Comparison of ENCODE assay signal across 17 mouse cellular contexts in the genomic region with DNA sequence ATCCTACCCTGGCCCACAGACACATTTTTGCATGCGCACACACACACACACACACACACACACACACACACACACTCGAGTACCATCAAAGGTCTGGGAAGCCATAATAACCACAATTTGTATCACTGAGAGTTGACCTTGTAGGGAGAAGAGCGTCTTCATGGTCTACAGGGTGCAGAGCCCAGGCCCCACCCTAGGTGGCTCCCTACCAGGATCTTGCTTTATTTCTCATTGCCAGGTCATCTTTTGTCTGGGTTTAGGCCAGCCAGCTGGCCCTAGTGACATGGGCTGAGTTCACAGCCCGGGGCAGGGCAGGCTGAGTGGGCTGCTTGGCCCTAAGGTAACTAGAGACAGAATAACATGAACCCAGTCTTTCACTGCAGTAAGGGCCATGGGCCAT. TPM values are rescaled to one million over a fixed set of nuclear protein-coding genes. Genes with fewer than 3 reads are reported as not detected.
DNase-seq lines count a peak whose midpoint lies in the region; ATAC-seq and TF ChIP-seq lines count a peak whose summit lies in the region.
"Had no signal": no experiment of that assay in that cellular context is flagged by ENCODE, and none has a peak within 500 bp of the region (broad histone marks: within the 10 kb centered on the region; RNA-seq: fewer than 3 reads in every experiment).

No protein-coding gene starts in this region.

- ATAC-seq in hindbrain, embryonic 11.5 days (ENCODE audit: low FRiP score) = no peak
- no peak for ATAC-seq in hindbrain, embryonic 13.5 days (ENCODE audit: low FRiP score)
- no peak for ATAC-seq in midbrain, embryonic 16.5 days
- no peak for ATAC-seq in CD4-positive, CD25-positive, alpha-beta regulatory T cell, adult 4 months

- H3K9me3 ChIP-seq in hindbrain, embryonic 11.5 days (ENCODE audit: control insufficient read depth, low read length) = no peaks in the 10 kb centered on the region
- H3K9me3 ChIP-seq in hindbrain, embryonic 13.5 days = no peaks in the 10 kb centered on the region
- H3K9me3 ChIP-seq in midbrain, embryonic 10.5 days (replicated peaks) = no peaks in the 10 kb centered on the region
- no peaks in the 10 kb centered on the region for H3K9me3 ChIP-seq in midbrain, embryonic 16.5 days (replicated peaks; ENCODE audit: control insufficient read depth, low read length, poor library complexity, severe bottlenecking)
- H3K9me3 ChIP-seq in MEL (replicated peaks; ENCODE audit: insufficient read depth, low read length) = no peaks in the 10 kb centered on the region
- H3K9me3 ChIP-seq: limb, embryonic 10.5 days had no signal

- no peaks in the 10 kb centered on the region for H3K79me2 ChIP-seq in MEL (ENCODE audit: control insufficient read depth, insufficient read depth, low read length, poor library complexity)

- peak; percentile 10 to 45 (median 43); a peak in 4 of 6 replicates for TF ChIP-seq CTCF in MEL (IDR thresholded peaks at IDR 0.05 in 2 of 3, conservative IDR thresholded peaks at IDR 0.05 in 1 of 3; ENCODE audit: control insufficient read depth in 1 of 3, insufficient read depth in 1 of 3, low read depth in 2 of 3, low read length in 3 of 3, poor library complexity in 1 of 3, severe bottlenecking in 1 of 3)

- H3K27me3 ChIP-seq in hindbrain, embryonic 11.5 days (ENCODE audit: control insufficient read depth, insufficient read depth, low read length) = no peaks in the 10 kb centered on the region
- H3K27me3 ChIP-seq in hindbrain, embryonic 13.5 days = no peaks in the 10 kb centered on the region
- no peaks in the 10 kb centered on the region for H3K27me3 ChIP-seq in midbrain, embryonic 10.5 days (ENCODE audit: low read depth, poor library complexity, severe bottlenecking)
- no peaks in the 10 kb centered on the region for H3K27me3 ChIP-seq in midbrain, embryonic 16.5 days (ENCODE audit: control insufficient read depth, insufficient read depth, low read depth, low read length)
- H3K27me3 ChIP-seq in MEL (ENCODE audit: control insufficient read depth in 1 of 2, insufficient read depth in 2 of 2, low read length in 2 of 2) = no peaks in the 10 kb centered on the region

- WGBS in hindbrain, embryonic 11.5 days = 85% methylated on average over 4 of the region's 4 CpGs
- 78% methylated on average over 4 of the region's 4 CpGs for WGBS in hindbrain, embryonic 13.5 days
- 79% methylated on average over 4 of the region's 4 CpGs for WGBS in midbrain, embryonic 10.5 days
- WGBS in midbrain, embryonic 16.5 days = 90% methylated on average over 4 of the region's 4 CpGs

- peaks cover 10% of the 10 kb centered on the region; the same call in 1 of the 2 replicates for H3K36me3 ChIP-seq in hindbrain, embryonic 11.5 days (ENCODE audit: control insufficient read depth, insufficient read depth, low read length)
- H3K36me3 ChIP-seq in hindbrain, embryonic 13.5 days = peaks cover 84% of the 10 kb centered on the region
- peaks cover 98% of the 10 kb centered on the region for H3K36me3 ChIP-seq in midbrain, embryonic 10.5 days
- peaks cover 41% of the 10 kb centered on the region for H3K36me3 ChIP-seq in midbrain, embryonic 16.5 days (ENCODE audit: control insufficient read depth, insufficient read depth, low read length)
- peaks cover 0 to 11% of the 10 kb centered on the region in 2 experiments; a peak in 2 of 4 replicates for H3K36me3 ChIP-seq in MEL (ENCODE audit: control insufficient read depth in 1 of 2, insufficient read depth in 2 of 2, low read length in 2 of 2)

- TF ChIP-seq EP300 in MEL (IDR thresholded peaks at IDR 0.05; ENCODE audit: low read depth in 1 of 2, low read length in 2 of 2) = no peak

- TF ChIP-seq POLR2A in MEL (IDR thresholded peaks at IDR 0.05; ENCODE audit: control insufficient read depth in 1 of 2, insufficient read depth in 1 of 2, low read depth in 1 of 2, low read length in 2 of 2, poor library complexity in 1 of 2) = no peak

- H3K4me2 ChIP-seq in hindbrain, embryonic 11.5 days (replicated peaks; ENCODE audit: low read depth, low read length) = no peak overlapping the region
- H3K4me2 ChIP-seq in hindbrain, embryonic 13.5 days = no peak overlapping the region
- H3K4me2 ChIP-seq in midbrain, embryonic 16.5 days (ENCODE audit: low read length) = no peak overlapping the region

- DNase-seq in hindbrain, embryonic 11.5 days (ENCODE audit: low spot score) = peak; percentile 22
- DNase-seq in midbrain, embryonic 10.5 days (ENCODE audit: low spot score) = no peak
- DNase-seq in MEL (ENCODE audit: low read depth, low spot score) = no peak
- DNase-seq in retina, postnatal 1 day = peak; percentile 46
- DNase-seq: cerebellum, adult 2 months; thymus, adult 2 months had no signal

- no peak overlapping the region for H3K4me3 ChIP-seq in hindbrain, embryonic 11.5 days (ENCODE audit: low read depth, low read length)
- H3K4me3 ChIP-seq in hindbrain, embryonic 13.5 days = no peak overlapping the region
- H3K4me3 ChIP-seq in midbrain, embryonic 10.5 days = no peak overlapping the region
- H3K4me3 ChIP-seq in midbrain, embryonic 16.5 days (ENCODE audit: low read depth, low read length) = no peak overlapping the region
- no peak overlapping the region for H3K4me3 ChIP-seq in MEL (ENCODE audit: control insufficient read depth in 1 of 2, insufficient read depth in 1 of 2, low read depth in 2 of 2, low read length in 2 of 2)
- H3K4me3 ChIP-seq: limb, embryonic 10.5 days had no signal

- H3K27ac ChIP-seq in hindbrain, embryonic 11.5 days (ENCODE audit: low read depth, low read length) = no peak overlapping the region
- H3K27ac ChIP-seq in hindbrain, embryonic 13.5 days = no peak overlapping the region
- 0 out of 2 replicates have a peak overlapping the region, but pooled peaks have one; percentile 1 for H3K27ac ChIP-seq in midbrain, embryonic 10.5 days (replicated peaks)
- H3K27ac ChIP-seq in midbrain, embryonic 16.5 days (ENCODE audit: low read length) = no peak overlapping the region
- no peak overlapping the region for H3K27ac ChIP-seq in MEL (ENCODE audit: control insufficient read depth, low read depth, low read length)
- H3K27ac ChIP-seq: limb, embryonic 10.5 days had no signal

- no peaks in the 10 kb centered on the region; the same call in 1 of the 2 replicates for H3K4me1 ChIP-seq in hindbrain, embryonic 11.5 days (replicated peaks; ENCODE audit: control insufficient read depth, insufficient read depth, low read length)
- peaks cover 21% of the 10 kb centered on the region for H3K4me1 ChIP-seq in hindbrain, embryonic 13.5 days (replicated peaks)
- peaks cover 9% of the 10 kb centered on the region for H3K4me1 ChIP-seq in midbrain, embryonic 10.5 days
- peaks cover 8% of the 10 kb centered on the region for H3K4me1 ChIP-seq in midbrain, embryonic 16.5 days (ENCODE audit: control insufficient read depth, insufficient read depth, low read length)
- H3K4me1 ChIP-seq in MEL (ENCODE audit: control insufficient read depth in 1 of 2, insufficient read depth in 2 of 2, low read length in 2 of 2) = peaks cover 4 to 17% of the 10 kb centered on the region in 2 experiments

- H3K9ac ChIP-seq in hindbrain, embryonic 11.5 days (ENCODE audit: low read depth, low read length) = no peak overlapping the region
- no peak overlapping the region for H3K9ac ChIP-seq in hindbrain, embryonic 13.5 days
- no peak overlapping the region for H3K9ac ChIP-seq in midbrain, embryonic 16.5 days (ENCODE audit: low read depth, low read length)
- H3K9ac ChIP-seq in MEL (ENCODE audit: control insufficient read depth, low read depth, low read length, poor library complexity, severe bottlenecking) = no peak overlapping the region

- TF ChIP-seq RAD21 in MEL (IDR thresholded peaks at IDR 0.05; ENCODE audit: low read depth, low read length) = peak; percentile 9

RNA-seq across cellular contexts. Expression of gene Gm17606, which starts 6.6 kb away (rescaled TPM):
- not detected in 2 replicates for polyA plus RNA-seq in hindbrain, embryonic 11.5 days (2014; fragmentation: Nextera tagmentation; extraction: Ambion mirVana)
- not detected in 2 replicates for polyA plus RNA-seq in hindbrain, embryonic 13.5 days (2015; fragmentation: Nextera tagmentation; extraction: Ambion mirVana)
- not detected in 2 replicates for polyA plus RNA-seq in midbrain, embryonic 10.5 days (2016; fragmentation: Nextera tagmentation; extraction: Ambion mirVana)
- not detected in 2 replicates for polyA plus RNA-seq in midbrain, embryonic 16.5 days (2015; fragmentation: Nextera tagmentation; extraction: Ambion mirVana)
- total RNA-seq in MEL (2012; rRNA removed) = not detected in 2 replicates
- under 1 TPM in 1 of 2 experiments, not detected in 1; 0.99 TPM for polyA plus RNA-seq in MEL (2012; ENCODE audit: insufficient read depth in 1 of 2, insufficient read length in 2 of 2, low read depth in 1 of 2, low replicate concordance in 2 of 2, missing spikeins in 1 of 2)
- not detected for polyA plus RNA-seq in CD4-positive, CD25-positive, alpha-beta regulatory T cell, adult 4 months (2017; shearing (Covaris generic))
- total RNA-seq: adrenal gland, postnatal 4 days; layer of hippocampus, postnatal 14 days; megakaryocyte, adult 5-6 weeks had no signal
- polyA plus RNA-seq: cerebellum, adult 2 months; gonadal fat pad, adult 2 months; heart, embryonic 16.5 days; kidney, embryonic 14.5 days; limb, embryonic 10.5 days; liver, embryonic 16.5 days; thymus, adult 2 months had no signal

RNA-seq across cellular contexts. Expression of gene Cdh24, which starts 7.0 kb away (rescaled TPM):
- 5.6 and 8.1 TPM in 2 replicates for polyA plus RNA-seq in hindbrain, embryonic 11.5 days (2014; fragmentation: Nextera tagmentation; extraction: Ambion mirVana)
- polyA plus RNA-seq in hindbrain, embryonic 13.5 days (2015; fragmentation: Nextera tagmentation; extraction: Ambion mirVana) = 8.6 and 9.4 TPM in 2 replicates
- 4.1 and 4.6 TPM in 2 replicates for polyA plus RNA-seq in midbrain, embryonic 10.5 days (2016; fragmentation: Nextera tagmentation; extraction: Ambion mirVana)
- 9.6 and 11.2 TPM in 2 replicates for polyA plus RNA-seq in midbrain, embryonic 16.5 days (2015; fragmentation: Nextera tagmentation; extraction: Ambion mirVana)
- 0.89 and 0.92 TPM in 2 replicates for total RNA-seq in MEL (2012; rRNA removed)
- 1 to 10 TPM in 1 of 2 experiments, not detected in 1; 5.8 TPM for polyA plus RNA-seq in MEL (2012; ENCODE audit: insufficient read depth in 1 of 2, insufficient read length in 2 of 2, low read depth in 1 of 2, low replicate concordance in 2 of 2, missing spikeins in 1 of 2)
- under 1 TPM; 0.15 to 0.16 TPM for polyA plus RNA-seq in CD4-positive, CD25-positive, alpha-beta regulatory T cell, adult 4 months (2017; shearing (Covaris generic))

RNA-seq across cellular contexts. Expression of gene Psmb11, which starts 12.9 kb away (rescaled TPM):
- polyA plus RNA-seq in hindbrain, embryonic 11.5 days (2014; fragmentation: Nextera tagmentation; extraction: Ambion mirVana) = not detected in 2 replicates
- polyA plus RNA-seq in hindbrain, embryonic 13.5 days (2015; fragmentation: Nextera tagmentation; extraction: Ambion mirVana) = not detected in 2 replicates
- polyA plus RNA-seq in midbrain, embryonic 10.5 days (2016; fragmentation: Nextera tagmentation; extraction: Ambion mirVana) = 0.06 and 0.12 TPM in 2 replicates
- polyA plus RNA-seq in midbrain, embryonic 16.5 days (2015; fragmentation: Nextera tagmentation; extraction: Ambion mirVana) = 0.06 TPM in 1 of 2 replicates, not detected in the other
- not detected in 2 replicates for total RNA-seq in MEL (2012; rRNA removed)
- under 1 TPM in 1 of 2 experiments, not detected in 1; 0.06 TPM for polyA plus RNA-seq in MEL (2012; ENCODE audit: insufficient read depth in 1 of 2, insufficient read length in 2 of 2, low read depth in 1 of 2, low replicate concordance in 2 of 2, missing spikeins in 1 of 2)
- polyA plus RNA-seq in CD4-positive, CD25-positive, alpha-beta regulatory T cell, adult 4 months (2017; shearing (Covaris generic)) = not detected
- total RNA-seq: adrenal gland, postnatal 4 days; megakaryocyte, adult 5-6 weeks had no signal
- polyA plus RNA-seq: cerebellum, adult 2 months; gonadal fat pad, adult 2 months; kidney, embryonic 14.5 days; liver, embryonic 16.5 days had no signal

RNA-seq across cellular contexts. Expression of gene Psmb5, which starts 16.4 kb away (rescaled TPM):
- polyA plus RNA-seq in hindbrain, embryonic 11.5 days (2014; fragmentation: Nextera tagmentation; extraction: Ambion mirVana) = 439 and 455 TPM in 2 replicates
- polyA plus RNA-seq in hindbrain, embryonic 13.5 days (2015; fragmentation: Nextera tagmentation; extraction: Ambion mirVana) = 439 and 447 TPM in 2 replicates
- 470 and 478 TPM in 2 replicates for polyA plus RNA-seq in midbrain, embryonic 10.5 days (2016; fragmentation: Nextera tagmentation; extraction: Ambion mirVana)
- 412 and 432 TPM in 2 replicates for polyA plus RNA-seq in midbrain, embryonic 16.5 days (2015; fragmentation: Nextera tagmentation; extraction: Ambion mirVana)
- 305 and 327 TPM in 2 replicates for total RNA-seq in MEL (2012; rRNA removed)
- 100 to 1,000 TPM; 318 to 546 TPM for polyA plus RNA-seq in MEL (2012; ENCODE audit: insufficient read depth in 1 of 2, insufficient read length in 2 of 2, low read depth in 1 of 2, low replicate concordance in 2 of 2, missing spikeins in 1 of 2)
- polyA plus RNA-seq in CD4-positive, CD25-positive, alpha-beta regulatory T cell, adult 4 months (2017; shearing (Covaris generic)) = 100 to 1,000 TPM; 154 to 163 TPM

RNA-seq across cellular contexts. Expression of gene 4931414P19Rik, which starts 28.4 kb away (rescaled TPM):
- polyA plus RNA-seq in hindbrain, embryonic 11.5 days (2014; fragmentation: Nextera tagmentation; extraction: Ambion mirVana) = 6.2 and 6.9 TPM in 2 replicates
- polyA plus RNA-seq in hindbrain, embryonic 13.5 days (2015; fragmentation: Nextera tagmentation; extraction: Ambion mirVana) = 6.8 and 7.6 TPM in 2 replicates
- polyA plus RNA-seq in midbrain, embryonic 10.5 days (2016; fragmentation: Nextera tagmentation; extraction: Ambion mirVana) = 10.7 and 11.0 TPM in 2 replicates
- polyA plus RNA-seq in midbrain, embryonic 16.5 days (2015; fragmentation: Nextera tagmentation; extraction: Ambion mirVana) = 5.2 and 5.6 TPM in 2 replicates
- 1.9 and 2.1 TPM in 2 replicates for total RNA-seq in MEL (2012; rRNA removed)
- polyA plus RNA-seq in MEL (2012; ENCODE audit: insufficient read depth in 1 of 2, insufficient read length in 2 of 2, low read depth in 1 of 2, low replicate concordance in 2 of 2, missing spikeins in 1 of 2) = 1 to 10 TPM in 1 of 2 experiments, not detected in 1; 4.8 TPM
- polyA plus RNA-seq in CD4-positive, CD25-positive, alpha-beta regulatory T cell, adult 4 months (2017; shearing (Covaris generic)) = 1 to 10 TPM; 3.7 to 6.9 TPM

Comparison
In these comparisons a context has a peak if more than half of its experiments do, and no peak if none do; other contexts are left out.
1. DNase-seq: peak in hindbrain, embryonic 11.5 days (single experiment) and retina, postnatal 1 day (single experiment); none in midbrain, embryonic 10.5 days (single experiment) and MEL (single experiment).